ENCODE assay signal across 12 mouse cellular contexts in the genomic region with DNA sequence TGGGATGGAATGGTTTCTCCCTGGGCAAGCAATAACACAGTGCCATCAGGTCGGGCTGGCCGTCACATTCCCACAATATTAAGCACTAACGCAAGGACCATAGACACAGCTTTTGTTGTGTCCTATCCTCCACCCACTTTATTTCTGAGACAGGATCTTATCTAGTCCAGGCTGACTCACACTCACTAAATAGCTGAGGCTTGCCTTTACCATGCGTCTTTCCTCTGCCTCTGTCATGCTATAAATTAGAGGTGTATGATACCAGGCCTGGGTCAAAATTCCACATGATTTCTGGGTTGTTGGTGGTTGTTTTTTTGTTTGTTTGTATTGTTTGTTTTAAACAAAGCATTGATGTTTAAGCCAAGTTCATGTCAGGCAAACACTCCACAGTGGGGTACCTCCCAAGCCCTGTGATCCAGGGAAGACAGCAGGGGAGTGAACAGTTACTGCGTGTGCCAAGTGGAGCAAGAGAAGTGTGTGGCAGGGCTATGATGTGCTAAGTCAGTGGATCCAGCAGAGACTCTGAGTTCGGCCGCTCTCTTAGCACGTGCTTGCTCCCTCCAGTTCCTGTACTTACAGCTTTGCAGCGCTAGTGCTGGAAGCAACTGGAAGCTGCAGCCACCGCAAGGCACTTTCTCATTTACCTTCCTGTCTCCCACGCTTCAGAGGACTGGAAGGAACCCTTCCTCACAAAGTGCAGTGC. TPM values are rescaled to one million over a fixed set of nuclear protein-coding genes. Genes with fewer than 3 reads are reported as not detected.
A peak's percentile ranks its signal among the peaks of the same experiment; 100 is the strongest.
DNase-seq lines count a peak whose midpoint lies in the region; ATAC-seq lines count a peak whose summit lies in the region.
"Had no signal": no experiment of that assay in that cellular context is flagged by ENCODE, and none has a peak within 500 bp of the region (broad histone marks: within the 10 kb centered on the region; RNA-seq: fewer than 3 reads in every experiment).

No protein-coding gene starts in this region.

- H3K27me3 ChIP-seq in heart, embryonic 13.5 days (replicated peaks) = no peaks in the 10 kb centered on the region
- H3K27me3 ChIP-seq in neural tube, embryonic 12.5 days (replicated peaks) = no peaks in the 10 kb centered on the region
- H3K27me3 ChIP-seq in heart, embryonic 14.5 days (ENCODE audit: control insufficient read depth, insufficient read depth, low read length) = no peaks in the 10 kb centered on the region
- H3K27me3 ChIP-seq: forebrain, embryonic 15.5 days; limb, embryonic 13.5 days; midbrain, embryonic 12.5 days had no signal

- intact Hi-C loops in heart, postnatal 10 days (cut with DNase I) = no loop called here

- DNase-seq in heart, postnatal 10 days = no peak
- no peak for DNase-seq in neural tube, embryonic 10.5 days (ENCODE audit: extremely low spot score, low spot score)
- DNase-seq in urinary bladder, postnatal 10 days (ENCODE audit: low spot score) = no peak
- DNase-seq in frontal cortex, adult 2 months (ENCODE audit: extremely low spot score in 1 of 2, low spot score in 1 of 2) = no peak
- DNase-seq: thymus, postnatal 14 days had no signal

- H3K4me1 ChIP-seq in heart, embryonic 13.5 days = peaks cover 83% of the 10 kb centered on the region
- peaks cover 6% of the 10 kb centered on the region; the same call in 1 of the 2 replicates for H3K4me1 ChIP-seq in neural tube, embryonic 12.5 days
- H3K4me1 ChIP-seq in heart, embryonic 14.5 days (ENCODE audit: control insufficient read depth in 2 of 2, insufficient read depth in 2 of 2, low read length in 2 of 2) = peaks cover 37 to 74% of the 10 kb centered on the region in 2 experiments
- H3K4me1 ChIP-seq: forebrain, embryonic 15.5 days had no signal

- no peak overlapping the region for H3K4me3 ChIP-seq in heart, embryonic 13.5 days
- H3K4me3 ChIP-seq in neural tube, embryonic 12.5 days = no peak overlapping the region
- no peak overlapping the region for H3K4me3 ChIP-seq in heart, embryonic 14.5 days (ENCODE audit: control insufficient read depth in 1 of 2, insufficient read depth in 1 of 2, low read depth in 1 of 2, low read length in 2 of 2)
- H3K4me3 ChIP-seq: forebrain, embryonic 15.5 days; limb, embryonic 13.5 days; midbrain, embryonic 12.5 days had no signal

- H3K27ac ChIP-seq in heart, embryonic 13.5 days (replicated peaks) = peak overlapping the region; percentile 91
- no peak overlapping the region for H3K27ac ChIP-seq in neural tube, embryonic 12.5 days
- 0 out of 4 replicates have a peak overlapping the region, but pooled peaks of 1 of the 2 experiments have one; percentile 4 for H3K27ac ChIP-seq in heart, embryonic 14.5 days (replicated peaks in 1 of 2; ENCODE audit: control insufficient read depth in 1 of 2, insufficient read depth in 1 of 2, low read depth in 2 of 2, low read length in 2 of 2)
- H3K27ac ChIP-seq: forebrain, embryonic 15.5 days; midbrain, embryonic 12.5 days had no signal

- H3K9ac ChIP-seq in heart, embryonic 13.5 days = peak overlapping the region; percentile 50
- H3K9ac ChIP-seq in neural tube, embryonic 12.5 days = 0 out of 2 replicates have a peak overlapping the region, but pooled peaks have one; percentile 5
- 0 out of 2 replicates have a peak overlapping the region, but pooled peaks have one; percentile 1 for H3K9ac ChIP-seq in heart, embryonic 14.5 days (ENCODE audit: low read length)
- H3K9ac ChIP-seq: forebrain, embryonic 15.5 days; limb, embryonic 13.5 days; midbrain, embryonic 12.5 days had no signal

- H3K4me2 ChIP-seq in heart, embryonic 13.5 days = no peak overlapping the region
- H3K4me2 ChIP-seq in neural tube, embryonic 12.5 days (replicated peaks) = no peak overlapping the region
- H3K4me2 ChIP-seq in heart, embryonic 14.5 days (ENCODE audit: low read length) = no peak overlapping the region
- H3K4me2 ChIP-seq: forebrain, embryonic 15.5 days; limb, embryonic 13.5 days; midbrain, embryonic 12.5 days had no signal

- H3K36me3 ChIP-seq in heart, embryonic 13.5 days = peaks cover 5% of the 10 kb centered on the region; the same call in 1 of the 2 replicates
- H3K36me3 ChIP-seq in neural tube, embryonic 12.5 days = 0 out of 2 replicates have a peak, but pooled peaks cover 3% of the 10 kb centered on the region
- peaks cover 8% of the 10 kb centered on the region for H3K36me3 ChIP-seq in heart, embryonic 14.5 days (ENCODE audit: control insufficient read depth, insufficient read depth, low read length)
- H3K36me3 ChIP-seq: forebrain, embryonic 15.5 days; limb, embryonic 13.5 days had no signal

- 63% methylated on average over 11 of the region's 11 CpGs for WGBS in heart, embryonic 13.5 days
- 77% methylated on average over 11 of the region's 11 CpGs for WGBS in neural tube, embryonic 12.5 days
- WGBS in heart, embryonic 14.5 days = 62% methylated on average over 11 of the region's 11 CpGs

- ATAC-seq in heart, embryonic 13.5 days (ENCODE audit: extremely low read depth, insufficient number of reproducible peaks, low FRiP score, low TSS enrichment) = no peak
- no peak for ATAC-seq in neural tube, embryonic 12.5 days (ENCODE audit: low FRiP score, low read depth)
- no peak for ATAC-seq in heart, embryonic 14.5 days (ENCODE audit: insufficient number of reproducible peaks, insufficient read depth, low FRiP score, low read depth)
- ATAC-seq in megakaryocyte-erythroid progenitor cell, adult 5-6 weeks (replicated peaks; ENCODE audit: low FRiP score, low TSS enrichment, poor library complexity, severe bottlenecking) = peak; percentile 78
- ATAC-seq: forebrain, embryonic 15.5 days had no signal

- no peaks in the 10 kb centered on the region for H3K9me3 ChIP-seq in heart, embryonic 13.5 days
- H3K9me3 ChIP-seq in neural tube, embryonic 12.5 days = no peaks in the 10 kb centered on the region
- H3K9me3 ChIP-seq in heart, embryonic 14.5 days (ENCODE audit: control insufficient read depth, low read length) = no peaks in the 10 kb centered on the region
- H3K9me3 ChIP-seq: forebrain, embryonic 15.5 days; limb, embryonic 13.5 days; midbrain, embryonic 12.5 days had no signal

RNA-seq across cellular contexts. Expression of a gene that starts 41.0 kb away (rescaled TPM):
- 233 and 270 TPM in 2 replicates for polyA plus RNA-seq in heart, embryonic 13.5 days (2015; fragmentation: Nextera tagmentation; extraction: Ambion mirVana)
- 100 to 1,000 TPM; 177 to 195 TPM for total RNA-seq in heart, postnatal 10 days (2021)
- polyA plus RNA-seq in neural tube, embryonic 12.5 days (2016; fragmentation: Nextera tagmentation; extraction: Ambion mirVana) = 123 and 124 TPM in 2 replicates
- 324 and 359 TPM in 2 replicates for polyA plus RNA-seq in heart, embryonic 14.5 days (2014; fragmentation: Nextera tagmentation; extraction: Ambion mirVana)
- total RNA-seq in megakaryocyte-erythroid progenitor cell, adult 5-6 weeks (2014; fragmentation: Nextera tagmentation) = 92.1 and 105 TPM in 2 replicates
- total RNA-seq in megakaryocyte-erythroid progenitor cell, adult 5-6 weeks (2017) = 38.2 and 70.3 TPM in 2 replicates
- polyA plus RNA-seq in frontal cortex, adult 2 months (2012; rRNA removed) = 194 and 214 TPM in 2 replicates

RNA-seq across cellular contexts. Expression of a gene that starts 50.8 kb away (rescaled TPM):
- 3.6 and 3.7 TPM in 2 replicates for polyA plus RNA-seq in heart, embryonic 13.5 days (2015; fragmentation: Nextera tagmentation; extraction: Ambion mirVana)
- total RNA-seq in heart, postnatal 10 days (2021) = 1 to 10 TPM; 1.6 to 1.7 TPM
- polyA plus RNA-seq in neural tube, embryonic 12.5 days (2016; fragmentation: Nextera tagmentation; extraction: Ambion mirVana) = 3.9 and 4.2 TPM in 2 replicates
- polyA plus RNA-seq in heart, embryonic 14.5 days (2014; fragmentation: Nextera tagmentation; extraction: Ambion mirVana) = 2.3 and 4.0 TPM in 2 replicates
- 8.0 and 10.6 TPM in 2 replicates for total RNA-seq in megakaryocyte-erythroid progenitor cell, adult 5-6 weeks (2014; fragmentation: Nextera tagmentation)
- total RNA-seq in megakaryocyte-erythroid progenitor cell, adult 5-6 weeks (2017) = 9.1 and 14.4 TPM in 2 replicates
- polyA plus RNA-seq in frontal cortex, adult 2 months (2012; rRNA removed) = 1.4 and 1.6 TPM in 2 replicates

RNA-seq across cellular contexts. Expression of a gene that starts 54.3 kb away (rescaled TPM):
- 50.1 and 51.8 TPM in 2 replicates for polyA plus RNA-seq in heart, embryonic 13.5 days (2015; fragmentation: Nextera tagmentation; extraction: Ambion mirVana)
- total RNA-seq in heart, postnatal 10 days (2021) = 100 to 1,000 TPM; 327 to 358 TPM
- 34.5 and 41.2 TPM in 2 replicates for polyA plus RNA-seq in neural tube, embryonic 12.5 days (2016; fragmentation: Nextera tagmentation; extraction: Ambion mirVana)
- polyA plus RNA-seq in heart, embryonic 14.5 days (2014; fragmentation: Nextera tagmentation; extraction: Ambion mirVana) = 76.5 and 79.0 TPM in 2 replicates
- total RNA-seq in megakaryocyte-erythroid progenitor cell, adult 5-6 weeks (2014; fragmentation: Nextera tagmentation) = 438 and 460 TPM in 2 replicates
- total RNA-seq in megakaryocyte-erythroid progenitor cell, adult 5-6 weeks (2017) = 469 and 531 TPM in 2 replicates
- 167 and 199 TPM in 2 replicates for polyA plus RNA-seq in frontal cortex, adult 2 months (2012; rRNA removed)
